Mouse (Mus musculus): ENCODE results near the gene Thsd7b. TPM values are rescaled to one million over a fixed set of nuclear protein-coding genes. Genes with fewer than 3 reads are reported as not detected.

The Thsd7b gene
- polyA plus RNA-seq, 1 experiment = 0.16 TPM

- Histone ChIP-seq H3K36me3 (ENCODE audit: control insufficient read depth, insufficient read depth) (no peaks in the 10 kb centered on the region), H3K4me2 (ENCODE audit: low read depth) (no peak overlapping the region), H3K4me3 (no peak overlapping the region), H3ac (ENCODE audit: control insufficient read depth, insufficient read length) (no peak overlapping the region), H3K27me3 (ENCODE audit: control insufficient read depth, insufficient read depth, insufficient read length) (no peaks in the 10 kb centered on the region), H3K79me2 (ENCODE audit: control insufficient read depth, insufficient read depth) (no peaks in the 10 kb centered on the region)
- no peak for TF ChIP-seq USF1 (IDR thresholded peaks at IDR 0.05; ENCODE audit: low read depth)
- TF ChIP-seq MYOD1 (IDR thresholded peaks at IDR 0.05; ENCODE audit: control insufficient read depth in 1 of 3, insufficient read length in 2 of 3, low read depth in 2 of 3) = no peak
- no peak for TF ChIP-seq MYOG (IDR thresholded peaks at IDR 0.05; ENCODE audit: control insufficient read depth in 1 of 3, insufficient read depth in 1 of 3, insufficient read length in 2 of 3, low read depth in 2 of 3)
- TF ChIP-seq MAX (IDR thresholded peaks at IDR 0.05; ENCODE audit: low read depth) = no peak
- TF ChIP-seq REST (IDR thresholded peaks at IDR 0.05; ENCODE audit: insufficient read depth, insufficient read length) = no peak
- no peak for TF ChIP-seq TCF12 (IDR thresholded peaks at IDR 0.05; ENCODE audit: insufficient read depth, poor library complexity, severe bottlenecking)
- no peak for TF ChIP-seq POLR2AphosphoS2 (IDR thresholded peaks at IDR 0.05; ENCODE audit: insufficient read length, low read depth)
- TF ChIP-seq E2F4 (IDR thresholded peaks at IDR 0.05; ENCODE audit: insufficient read depth) = no peak
- no peak for TF ChIP-seq SRF (IDR thresholded peaks at IDR 0.05; ENCODE audit: control insufficient read depth, insufficient read length, low read depth)
- no peak for TF ChIP-seq CEBPB (IDR thresholded peaks at IDR 0.05; ENCODE audit: insufficient read depth, poor library complexity, severe bottlenecking)
- no peak for TF ChIP-seq POLR2A (IDR thresholded peaks at IDR 0.05; ENCODE audit: insufficient read length, low read depth)
- TF ChIP-seq TCF3 (IDR thresholded peaks at IDR 0.05; ENCODE audit: insufficient read length, low read depth) = no peak
Measured at GRCm38 (mm10) chr1:129570522-129570921, 297.4 kb downstream of the Thsd7b start.

GRCm38 (mm10) chr1:129579955-129580354 lies 306.9 kb downstream of the Thsd7b start:
- Histone ChIP-seq H3K79me2 (ENCODE audit: control insufficient read depth, insufficient read depth) (no peaks in the 10 kb centered on the region), H3K27me3 (ENCODE audit: control insufficient read depth, insufficient read depth, insufficient read length) (no peaks in the 10 kb centered on the region), H3K4me2 (ENCODE audit: low read depth) (no peak overlapping the region), H3ac (ENCODE audit: control insufficient read depth, insufficient read length) (no peak overlapping the region), H3K36me3 (ENCODE audit: control insufficient read depth, insufficient read depth) (no peaks in the 10 kb centered on the region), H3K4me3 (no peak overlapping the region)
- no peak for TF ChIP-seq TCF12 (IDR thresholded peaks at IDR 0.05; ENCODE audit: insufficient read depth, poor library complexity, severe bottlenecking)
- TF ChIP-seq USF1 (IDR thresholded peaks at IDR 0.05; ENCODE audit: low read depth) = no peak
- no peak for TF ChIP-seq POLR2AphosphoS2 (IDR thresholded peaks at IDR 0.05; ENCODE audit: insufficient read length, low read depth)
- no peak for TF ChIP-seq POLR2A (IDR thresholded peaks at IDR 0.05; ENCODE audit: insufficient read length, low read depth)
- no peak for TF ChIP-seq E2F4 (IDR thresholded peaks at IDR 0.05; ENCODE audit: insufficient read depth)
- no peak for TF ChIP-seq REST (IDR thresholded peaks at IDR 0.05; ENCODE audit: insufficient read depth, insufficient read length)
- no peak for TF ChIP-seq CEBPB (IDR thresholded peaks at IDR 0.05; ENCODE audit: insufficient read depth, poor library complexity, severe bottlenecking)
- TF ChIP-seq MAX (IDR thresholded peaks at IDR 0.05; ENCODE audit: low read depth) = no peak
- no peak for TF ChIP-seq SRF (IDR thresholded peaks at IDR 0.05; ENCODE audit: control insufficient read depth, insufficient read length, low read depth)
- TF ChIP-seq MYOG (IDR thresholded peaks at IDR 0.05; ENCODE audit: control insufficient read depth in 1 of 3, insufficient read depth in 1 of 3, insufficient read length in 2 of 3, low read depth in 2 of 3) = no peak
- no peak for TF ChIP-seq MYOD1 (IDR thresholded peaks at IDR 0.05; ENCODE audit: control insufficient read depth in 1 of 3, insufficient read length in 2 of 3, low read depth in 2 of 3)
- TF ChIP-seq TCF3 (IDR thresholded peaks at IDR 0.05; ENCODE audit: insufficient read length, low read depth) = no peak

- TF ChIP-seq MAX (IDR thresholded peaks at IDR 0.05; ENCODE audit: low read depth) = no peak
- TF ChIP-seq TCF12 (IDR thresholded peaks at IDR 0.05; ENCODE audit: insufficient read depth, poor library complexity, severe bottlenecking) = no peak
- TF ChIP-seq TCF3 (IDR thresholded peaks at IDR 0.05; ENCODE audit: insufficient read length, low read depth) = no peak
- no peak for TF ChIP-seq POLR2AphosphoS2 (IDR thresholded peaks at IDR 0.05; ENCODE audit: insufficient read length, low read depth)
- no peak for TF ChIP-seq REST (IDR thresholded peaks at IDR 0.05; ENCODE audit: insufficient read depth, insufficient read length)
- TF ChIP-seq SRF (IDR thresholded peaks at IDR 0.05; ENCODE audit: control insufficient read depth, insufficient read length, low read depth) = no peak
- no peak for TF ChIP-seq CEBPB (IDR thresholded peaks at IDR 0.05; ENCODE audit: insufficient read depth, poor library complexity, severe bottlenecking)
- TF ChIP-seq MYOG (IDR thresholded peaks at IDR 0.05; ENCODE audit: control insufficient read depth in 1 of 3, insufficient read depth in 1 of 3, insufficient read length in 2 of 3, low read depth in 2 of 3) = no peak
- no peak for TF ChIP-seq POLR2A (IDR thresholded peaks at IDR 0.05; ENCODE audit: insufficient read length, low read depth)
- no peak for TF ChIP-seq MYOD1 (IDR thresholded peaks at IDR 0.05; ENCODE audit: control insufficient read depth in 1 of 3, insufficient read length in 2 of 3, low read depth in 2 of 3)
- TF ChIP-seq E2F4 (IDR thresholded peaks at IDR 0.05; ENCODE audit: insufficient read depth) = no peak
- no peak for TF ChIP-seq USF1 (IDR thresholded peaks at IDR 0.05; ENCODE audit: low read depth)
- Histone ChIP-seq H3ac (ENCODE audit: control insufficient read depth, insufficient read length) (no peak overlapping the region), H3K4me2 (ENCODE audit: low read depth) (no peak overlapping the region), H3K36me3 (ENCODE audit: control insufficient read depth, insufficient read depth) (no peaks in the 10 kb centered on the region), H3K79me2 (ENCODE audit: control insufficient read depth, insufficient read depth) (no peaks in the 10 kb centered on the region), H3K4me3 (no peak overlapping the region), H3K27me3 (ENCODE audit: control insufficient read depth, insufficient read depth, insufficient read length) (no peaks in the 10 kb centered on the region)
Measured at GRCm38 (mm10) chr1:129586635-129587034, 313.5 kb downstream of the Thsd7b start.

- Histone ChIP-seq H3K36me3 (ENCODE audit: control insufficient read depth, insufficient read depth) (no peaks in the 10 kb centered on the region), H3K27me3 (ENCODE audit: control insufficient read depth, insufficient read depth, insufficient read length) (no peaks in the 10 kb centered on the region), H3K79me2 (ENCODE audit: control insufficient read depth, insufficient read depth) (no peaks in the 10 kb centered on the region), H3ac (ENCODE audit: control insufficient read depth, insufficient read length) (no peak overlapping the region), H3K4me2 (ENCODE audit: low read depth) (peak overlapping the region; percentile 35), H3K4me3 (no peak overlapping the region)
- TF ChIP-seq CEBPB (IDR thresholded peaks at IDR 0.05; ENCODE audit: insufficient read depth, poor library complexity, severe bottlenecking) (peak; percentile 77), E2F4 (IDR thresholded peaks at IDR 0.05; ENCODE audit: insufficient read depth) (no peak), TCF12 (IDR thresholded peaks at IDR 0.05; ENCODE audit: insufficient read depth, poor library complexity, severe bottlenecking) (no peak), REST (IDR thresholded peaks at IDR 0.05; ENCODE audit: insufficient read depth, insufficient read length) (no peak), MYOG (IDR thresholded peaks at IDR 0.05; ENCODE audit: control insufficient read depth in 1 of 3, insufficient read depth in 1 of 3, insufficient read length in 2 of 3, low read depth in 2 of 3) (no peak), POLR2A (IDR thresholded peaks at IDR 0.05; ENCODE audit: insufficient read length, low read depth) (no peak), MYOD1 (IDR thresholded peaks at IDR 0.05; ENCODE audit: control insufficient read depth in 1 of 3, insufficient read length in 2 of 3, low read depth in 2 of 3) (no peak)
Measured at GRCm38 (mm10) chr1:129589366-129590002, 316.4 kb downstream of the Thsd7b start.
